Comparison of ENCODE assay signal across 8 mouse cellular contexts in genomic region chr6:124757351-124757880, GRCm38 (mm10). TPM values are rescaled to one million over a fixed set of nuclear protein-coding genes. Genes with fewer than 3 reads are reported as not detected.
DNase-seq lines count a peak whose midpoint lies in the region; ATAC-seq lines count a peak whose summit lies in the region.

No protein-coding gene starts in this region.

- peak overlapping the region; percentile 95 for H3K9ac ChIP-seq in forebrain, embryonic 11.5 days (ENCODE audit: low read length)
- peak overlapping the region; percentile 72 for H3K9ac ChIP-seq in liver, embryonic 11.5 days (ENCODE audit: low read depth, low read length)

- H3K9me3 ChIP-seq in forebrain, embryonic 11.5 days (ENCODE audit: control insufficient read depth, low read length), result no peaks in the 10 kb centered on the region
- no peaks in the 10 kb centered on the region for H3K9me3 ChIP-seq in liver, embryonic 11.5 days (ENCODE audit: control insufficient read depth, low read length)

- DNase-seq in embryo, embryonic 9.5 days (ENCODE audit: extremely low spot score), result peak; percentile 45
- no peak for DNase-seq in embryo, embryonic 11 days
- peak; percentile 44 for DNase-seq in 3134 (ENCODE audit: extremely low read depth, insufficient read length, low spot score)
- DNase-seq in forebrain, embryonic 11.5 days (ENCODE audit: low spot score), result peak; percentile 60
- no peak for DNase-seq in liver, embryonic 11.5 days (ENCODE audit: low spot score)
- no peak for DNase-seq in adrenal gland, adult 2 months
- no peak for DNase-seq in gastrocnemius, postnatal 10 days
- no peak for DNase-seq in ovary, postnatal 10 days (ENCODE audit: low spot score)

- no peak for ATAC-seq in forebrain, embryonic 11.5 days (replicated peaks; ENCODE audit: low FRiP score)
- no peak for ATAC-seq in liver, embryonic 11.5 days (replicated peaks; ENCODE audit: low FRiP score)

- no peaks in the 10 kb centered on the region for H3K36me3 ChIP-seq in forebrain, embryonic 11.5 days (ENCODE audit: control insufficient read depth, insufficient read depth, low read length)
- no peaks in the 10 kb centered on the region for H3K36me3 ChIP-seq in liver, embryonic 11.5 days (ENCODE audit: control insufficient read depth, insufficient read depth, low read length)

- H3K27ac ChIP-seq in forebrain, embryonic 11.5 days (ENCODE audit: low read depth, low read length), result peak overlapping the region; percentile 94
- H3K27ac ChIP-seq in liver, embryonic 11.5 days (ENCODE audit: low read depth, low read length), result peak overlapping the region; percentile 73

- 7% methylated on average over 5 of the region's 5 CpGs for WGBS in forebrain, embryonic 11.5 days
- 17% methylated on average over 5 of the region's 5 CpGs for WGBS in liver, embryonic 11.5 days

- H3K4me2 ChIP-seq in forebrain, embryonic 11.5 days (ENCODE audit: low read depth, low read length, severe bottlenecking), result peak overlapping the region; percentile 75
- H3K4me2 ChIP-seq in liver, embryonic 11.5 days, result peak overlapping the region; percentile 68

- no peaks in the 10 kb centered on the region for H3K27me3 ChIP-seq in forebrain, embryonic 11.5 days (ENCODE audit: control insufficient read depth, insufficient read depth, low read length)
- H3K27me3 ChIP-seq in liver, embryonic 11.5 days (replicated peaks; ENCODE audit: control insufficient read depth, insufficient read depth, low read length), result peaks cover 21% of the 10 kb centered on the region

- peaks cover 28% of the 10 kb centered on the region for H3K4me1 ChIP-seq in forebrain, embryonic 11.5 days (replicated peaks; ENCODE audit: control insufficient read depth, insufficient read depth, low read length)
- peaks cover 37% of the 10 kb centered on the region for H3K4me1 ChIP-seq in liver, embryonic 11.5 days (replicated peaks; ENCODE audit: control insufficient read depth, insufficient read depth, low read length)

- H3K4me3 ChIP-seq in forebrain, embryonic 11.5 days (ENCODE audit: low read depth, low read length), result peak overlapping the region; percentile 87
- H3K4me3 ChIP-seq in liver, embryonic 11.5 days (ENCODE audit: low read depth, low read length), result peak overlapping the region; percentile 68

RNA-seq across cellular contexts. Expression of gene Atn1, which starts 1.1 kb away (rescaled TPM):
- polyA plus RNA-seq in forebrain, embryonic 11.5 days (2014; fragmentation: Nextera tagmentation; extraction: Ambion mirVana), result 13.9 and 14.4 TPM in 2 replicates
- polyA plus RNA-seq in liver, embryonic 11.5 days (2014; fragmentation: Nextera tagmentation; extraction: Ambion mirVana), result 4.4 and 5.5 TPM in 2 replicates
- total RNA-seq in adrenal gland, adult 2 months (2021), result 10 to 100 TPM; 76.8 to 86.3 TPM
- 73.3 and 110 TPM in 2 replicates for polyA plus RNA-seq in adrenal gland, adult 2 months (2012; rRNA removed)
- total RNA-seq in gastrocnemius, postnatal 10 days (2021), result 10 to 100 TPM; 37.6 to 46.7 TPM

RNA-seq across cellular contexts. Expression of gene Gm45234, which starts 1.6 kb away (rescaled TPM):
- polyA plus RNA-seq in forebrain, embryonic 11.5 days (2014; fragmentation: Nextera tagmentation; extraction: Ambion mirVana), result not detected in 2 replicates
- polyA plus RNA-seq in liver, embryonic 11.5 days (2014; fragmentation: Nextera tagmentation; extraction: Ambion mirVana), result 0.15 TPM in 1 of 2 replicates, not detected in the other
- total RNA-seq in adrenal gland, adult 2 months (2021), result not detected
- not detected in 2 replicates for polyA plus RNA-seq in adrenal gland, adult 2 months (2012; rRNA removed)
- total RNA-seq in gastrocnemius, postnatal 10 days (2021), result not detected

RNA-seq across cellular contexts. Expression of gene Eno2, which starts 12.1 kb away (rescaled TPM):
- 5.8 and 6.0 TPM in 2 replicates for polyA plus RNA-seq in forebrain, embryonic 11.5 days (2014; fragmentation: Nextera tagmentation; extraction: Ambion mirVana)
- polyA plus RNA-seq in liver, embryonic 11.5 days (2014; fragmentation: Nextera tagmentation; extraction: Ambion mirVana), result 2.1 and 2.6 TPM in 2 replicates
- total RNA-seq in adrenal gland, adult 2 months (2021), result 10 to 100 TPM; 12.4 to 35.9 TPM
- polyA plus RNA-seq in adrenal gland, adult 2 months (2012; rRNA removed), result 8.3 and 16.5 TPM in 2 replicates
- 1 to 10 TPM; 2.9 to 6.5 TPM for total RNA-seq in gastrocnemius, postnatal 10 days (2021)

RNA-seq across cellular contexts. Expression of gene Grcc10, which starts 16.2 kb away (rescaled TPM):
- polyA plus RNA-seq in forebrain, embryonic 11.5 days (2014; fragmentation: Nextera tagmentation; extraction: Ambion mirVana), result 509 and 514 TPM in 2 replicates
- polyA plus RNA-seq in liver, embryonic 11.5 days (2014; fragmentation: Nextera tagmentation; extraction: Ambion mirVana), result 147 and 167 TPM in 2 replicates
- 100 to 1,000 TPM; 357 to 360 TPM for total RNA-seq in adrenal gland, adult 2 months (2021)
- polyA plus RNA-seq in adrenal gland, adult 2 months (2012; rRNA removed), result 233 and 246 TPM in 2 replicates
- total RNA-seq in gastrocnemius, postnatal 10 days (2021), result 100 to 1,000 TPM; 213 to 226 TPM

RNA-seq across cellular contexts. Expression of gene Ptpn6, which starts 18.9 kb away (rescaled TPM):
- polyA plus RNA-seq in forebrain, embryonic 11.5 days (2014; fragmentation: Nextera tagmentation; extraction: Ambion mirVana), result 4.8 and 4.9 TPM in 2 replicates
- 49.5 and 50.3 TPM in 2 replicates for polyA plus RNA-seq in liver, embryonic 11.5 days (2014; fragmentation: Nextera tagmentation; extraction: Ambion mirVana)
- 10 to 100 TPM in 1 of 2 experiments, 1 to 10 TPM in 1; 6.5 to 11.2 TPM for total RNA-seq in adrenal gland, adult 2 months (2021)
- 6.1 and 6.8 TPM in 2 replicates for polyA plus RNA-seq in adrenal gland, adult 2 months (2012; rRNA removed)
- total RNA-seq in gastrocnemius, postnatal 10 days (2021), result 1 to 10 TPM; 1.8 to 3.8 TPM

Comparison
In these comparisons a context has a peak if more than half of its experiments do, and no peak if none do; other contexts are left out.
1. DNase-seq: peak in embryo, embryonic 9.5 days (single experiment), 3134 (single experiment) and forebrain, embryonic 11.5 days (single experiment); none in embryo, embryonic 11 days (single experiment), liver, embryonic 11.5 days (single experiment), adrenal gland, adult 2 months (single experiment), gastrocnemius, postnatal 10 days (single experiment) and ovary, postnatal 10 days (single experiment).